ENCODE assay signal across 10 mouse cellular contexts in genomic region chr10:45473143-45473484, GRCm38 (mm10). TPM values are rescaled to one million over a fixed set of nuclear protein-coding genes. Genes with fewer than 3 reads are reported as not detected.
DNase-seq lines count a peak whose midpoint lies in the region; ATAC-seq lines count a peak whose summit lies in the region.
"Had no signal": no experiment of that assay in that cellular context is flagged by ENCODE, and none has a peak within 500 bp of the region (broad histone marks: within the 10 kb centered on the region; RNA-seq: fewer than 3 reads in every experiment).

No protein-coding gene starts in this region.

- peak overlapping the region; percentile 81 for H3K4me2 ChIP-seq in liver, embryonic 11.5 days
- H3K4me2 ChIP-seq in hindbrain, embryonic 15.5 days = peak overlapping the region; percentile 51; the same call in 1 of the 2 replicates
- peak overlapping the region; percentile 16; the same call in 1 of the 2 replicates for H3K4me2 ChIP-seq in midbrain, embryonic 15.5 days

- WGBS in liver, embryonic 11.5 days = 8% methylated on average over 5 of the region's 5 CpGs
- WGBS in hindbrain, embryonic 15.5 days = 8% methylated on average over 5 of the region's 5 CpGs
- WGBS in midbrain, embryonic 15.5 days = 9% methylated on average over 5 of the region's 5 CpGs

- H3K4me3 ChIP-seq in liver, embryonic 11.5 days (ENCODE audit: low read depth, low read length) = peak overlapping the region; percentile 60
- H3K4me3 ChIP-seq in hindbrain, embryonic 15.5 days = no peak overlapping the region
- no peak overlapping the region for H3K4me3 ChIP-seq in midbrain, embryonic 15.5 days
- H3K4me3 ChIP-seq: layer of hippocampus, adult 2 months had no signal

- no peak for ATAC-seq in liver, embryonic 11.5 days (replicated peaks; ENCODE audit: low FRiP score)
- no peak for ATAC-seq in hindbrain, embryonic 15.5 days (ENCODE audit: low FRiP score, low read depth)
- no peak for ATAC-seq in midbrain, embryonic 15.5 days (replicated peaks)

- H3K27ac ChIP-seq in liver, embryonic 11.5 days (ENCODE audit: low read depth, low read length) = peak overlapping the region; percentile 23; the same call in 1 of the 2 replicates
- no peak overlapping the region for H3K27ac ChIP-seq in hindbrain, embryonic 15.5 days (replicated peaks)
- H3K27ac ChIP-seq in midbrain, embryonic 15.5 days = no peak overlapping the region
- H3K27ac ChIP-seq: layer of hippocampus, adult 2 months had no signal

- peaks cover 16% of the 10 kb centered on the region for H3K4me1 ChIP-seq in liver, embryonic 11.5 days (replicated peaks; ENCODE audit: control insufficient read depth, insufficient read depth, low read length)
- H3K4me1 ChIP-seq in hindbrain, embryonic 15.5 days (replicated peaks) = peaks cover 21% of the 10 kb centered on the region
- H3K4me1 ChIP-seq in midbrain, embryonic 15.5 days = peaks cover 28% of the 10 kb centered on the region

- no peak for DNase-seq in liver, embryonic 11.5 days (ENCODE audit: low spot score)
- no peak for DNase-seq in liver
- peak; percentile 57 for DNase-seq in embryo, embryonic 10.5 days (ENCODE audit: low spot score)
- no peak for DNase-seq in adrenal gland, postnatal 36 days
- DNase-seq in left cerebral cortex, adult 11 months (ENCODE audit: low spot score) = no peak
- DNase-seq in gastrocnemius, postnatal 4 days (ENCODE audit: low spot score in 2 of 2) = no peak
- DNase-seq: lung, postnatal 36 days had no signal

- no peaks in the 10 kb centered on the region for H3K27me3 ChIP-seq in liver, embryonic 11.5 days (replicated peaks; ENCODE audit: control insufficient read depth, insufficient read depth, low read length)
- H3K27me3 ChIP-seq in hindbrain, embryonic 15.5 days = peaks cover 14% of the 10 kb centered on the region
- H3K27me3 ChIP-seq in midbrain, embryonic 15.5 days (replicated peaks) = peaks cover 13% of the 10 kb centered on the region

- H3K9ac ChIP-seq in liver, embryonic 11.5 days (ENCODE audit: low read depth, low read length) = peak overlapping the region; percentile 66; the same call in 1 of the 2 replicates
- H3K9ac ChIP-seq in hindbrain, embryonic 15.5 days = no peak overlapping the region
- no peak overlapping the region for H3K9ac ChIP-seq in midbrain, embryonic 15.5 days

- H3K36me3 ChIP-seq in liver, embryonic 11.5 days (ENCODE audit: control insufficient read depth, insufficient read depth, low read length) = no peaks in the 10 kb centered on the region
- no peaks in the 10 kb centered on the region for H3K36me3 ChIP-seq in hindbrain, embryonic 15.5 days
- no peaks in the 10 kb centered on the region for H3K36me3 ChIP-seq in midbrain, embryonic 15.5 days (replicated peaks)

- H3K9me3 ChIP-seq in liver, embryonic 11.5 days (ENCODE audit: control insufficient read depth, low read length) = no peaks in the 10 kb centered on the region
- H3K9me3 ChIP-seq in hindbrain, embryonic 15.5 days = no peaks in the 10 kb centered on the region
- no peaks in the 10 kb centered on the region for H3K9me3 ChIP-seq in midbrain, embryonic 15.5 days

RNA-seq across cellular contexts. Expression of gene Lin28b, which starts 13.1 kb away (rescaled TPM):
- 34.2 and 36.4 TPM in 2 replicates for polyA plus RNA-seq in liver, embryonic 11.5 days (2014; fragmentation: Nextera tagmentation; extraction: Ambion mirVana)
- polyA plus RNA-seq in hindbrain, embryonic 15.5 days (2015; fragmentation: Nextera tagmentation; extraction: Ambion mirVana) = 6.5 and 7.5 TPM in 2 replicates
- polyA plus RNA-seq in midbrain, embryonic 15.5 days (2015; fragmentation: Nextera tagmentation; extraction: Ambion mirVana) = 8.7 and 9.0 TPM in 2 replicates
- total RNA-seq in adrenal gland, postnatal 36 days (2021) = under 1 TPM in 1 of 2 experiments, not detected in 1; 0.10 TPM
- total RNA-seq in gastrocnemius, postnatal 4 days (2021) = not detected

Comparison
In these comparisons a context has a peak if more than half of its experiments do, and no peak if none do; other contexts are left out.
1. H3K4me2 ChIP-seq: peak in every context shown above with its lines; median percentile 81 in liver, embryonic 11.5 days; 51 in hindbrain, embryonic 15.5 days; 16 in midbrain, embryonic 15.5 days.